ENCODE assay signal across 16 mouse cellular contexts in the genomic region with DNA sequence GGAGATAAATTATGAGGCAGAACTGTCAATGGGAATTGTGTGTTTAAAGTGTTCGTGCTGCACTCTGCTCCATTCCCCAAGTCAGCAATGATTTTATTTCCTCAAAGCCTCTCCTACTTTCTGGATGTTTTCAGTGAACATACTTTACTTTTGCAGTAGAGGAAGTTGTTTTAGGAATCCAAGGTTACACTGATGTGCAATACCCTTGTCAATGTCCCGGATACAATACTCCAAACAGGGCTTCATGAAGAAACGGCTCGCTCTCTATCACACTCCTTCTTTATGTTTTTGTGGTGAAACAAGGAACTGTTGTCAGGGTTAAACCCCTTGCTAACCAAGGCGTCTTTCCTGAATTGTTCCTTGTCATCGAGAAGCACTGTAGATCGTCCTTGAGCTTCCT. TPM values are rescaled to one million over a fixed set of nuclear protein-coding genes. Genes with fewer than 3 reads are reported as not detected.
A peak's percentile ranks its signal among the peaks of the same experiment; 100 is the strongest.
DNase-seq lines count a peak whose midpoint lies in the region; ATAC-seq and TF ChIP-seq lines count a peak whose summit lies in the region.
"Had no signal": no experiment of that assay in that cellular context is flagged by ENCODE, and none has a peak within 500 bp of the region (broad histone marks: within the 10 kb centered on the region; RNA-seq: fewer than 3 reads in every experiment).

No protein-coding gene starts in this region.

- no peak overlapping the region for H3K9ac ChIP-seq in embryonic facial prominence, embryonic 13.5 days
- H3K9ac ChIP-seq in heart, postnatal 0 days (replicated peaks; ENCODE audit: low read depth, low read length) = no peak overlapping the region
- no peak overlapping the region for H3K9ac ChIP-seq in lung, postnatal 0 days (replicated peaks; ENCODE audit: low read depth)
- H3K9ac ChIP-seq: liver, embryonic 13.5 days; midbrain, embryonic 15.5 days had no signal

- TF ChIP-seq CTCF in heart, postnatal 0 days (IDR thresholded peaks at IDR 0.05; ENCODE audit: low read depth) = no peak
- no peak for TF ChIP-seq CTCF in lung, postnatal 0 days (IDR thresholded peaks at IDR 0.05)
- TF ChIP-seq CTCF in lung, adult 2 months (IDR thresholded peaks at IDR 0.05; ENCODE audit: insufficient read depth, low read length) = no peak

- 61% methylated on average over 7 of the region's 7 CpGs for WGBS in embryonic facial prominence, embryonic 13.5 days
- WGBS in embryonic facial prominence, embryonic 10.5 days = 71% methylated on average over 7 of the region's 7 CpGs
- 51% methylated on average over 7 of the region's 7 CpGs for whole genome bisulfite sequencing in heart, postnatal 0 days
- WGBS in lung, postnatal 0 days = 40% methylated on average over 7 of the region's 7 CpGs
- WGBS in lung, adult 2 months = 38% methylated on average over 7 of the region's 7 CpGs

- 0 out of 2 replicates have a peak, but pooled peaks cover 4% of the 10 kb centered on the region for H3K36me3 ChIP-seq in embryonic facial prominence, embryonic 13.5 days
- H3K36me3 ChIP-seq in embryonic facial prominence, embryonic 10.5 days (replicated peaks) = 0 out of 2 replicates have a peak, but pooled peaks cover 4% of the 10 kb centered on the region
- no peaks in the 10 kb centered on the region; the same call in 1 of the 2 replicates for H3K36me3 ChIP-seq in heart, postnatal 0 days (replicated peaks; ENCODE audit: control insufficient read depth, insufficient read depth, low read length)
- no peaks in the 10 kb centered on the region for H3K36me3 ChIP-seq in lung, postnatal 0 days (ENCODE audit: insufficient read depth, low read length)
- H3K36me3 ChIP-seq: liver, embryonic 13.5 days; midbrain, embryonic 15.5 days had no signal

- TF ChIP-seq EP300 in heart, postnatal 0 days (IDR thresholded peaks at IDR 0.05; ENCODE audit: low read depth) = no peak
- no peak for TF ChIP-seq EP300 in lung, postnatal 0 days (IDR thresholded peaks at IDR 0.05)

- no peak overlapping the region for H3K4me2 ChIP-seq in embryonic facial prominence, embryonic 13.5 days
- H3K4me2 ChIP-seq in heart, postnatal 0 days (ENCODE audit: low read depth, low read length) = no peak overlapping the region
- H3K4me2 ChIP-seq in lung, postnatal 0 days (replicated peaks; ENCODE audit: low read depth, low read length) = no peak overlapping the region
- H3K4me2 ChIP-seq: liver, embryonic 13.5 days; midbrain, embryonic 15.5 days had no signal

- 0 out of 2 replicates have a peak, but pooled peaks cover 2% of the 10 kb centered on the region for H3K9me3 ChIP-seq in embryonic facial prominence, embryonic 13.5 days
- no peaks in the 10 kb centered on the region for H3K9me3 ChIP-seq in embryonic facial prominence, embryonic 10.5 days
- H3K9me3 ChIP-seq in heart, postnatal 0 days (replicated peaks; ENCODE audit: control insufficient read depth, low read length) = no peaks in the 10 kb centered on the region
- H3K9me3 ChIP-seq in lung, postnatal 0 days (ENCODE audit: low read length) = no peaks in the 10 kb centered on the region
- H3K9me3 ChIP-seq: hindbrain, embryonic 10.5 days; liver, embryonic 13.5 days; midbrain, embryonic 15.5 days had no signal

- H3K4me1 ChIP-seq in embryonic facial prominence, embryonic 13.5 days = peaks cover 31% of the 10 kb centered on the region
- peaks cover 5% of the 10 kb centered on the region; the same call in 1 of the 2 replicates for H3K4me1 ChIP-seq in embryonic facial prominence, embryonic 10.5 days
- peaks cover 18% of the 10 kb centered on the region; the same call in 1 of the 2 replicates for H3K4me1 ChIP-seq in heart, postnatal 0 days (ENCODE audit: control insufficient read depth, insufficient read depth)
- H3K4me1 ChIP-seq in lung, postnatal 0 days (ENCODE audit: insufficient read depth, low read depth, low read length) = peaks cover 7% of the 10 kb centered on the region; the same call in 1 of the 2 replicates
- peaks cover 23% of the 10 kb centered on the region for H3K4me1 ChIP-seq in lung, adult 2 months (ENCODE audit: control insufficient read depth, insufficient read depth, low read length)
- H3K4me1 ChIP-seq: liver, embryonic 13.5 days; midbrain, embryonic 15.5 days had no signal

- intact Hi-C loops in heart, postnatal 10 days (cut with DNase I) = loop anchor here (2.0 to 5.0 kb wide), 3 partner anchors 44 to 374 kb away; no protein-coding TSS in a partner anchor

- DNase-seq in embryonic facial prominence, embryonic 10.5 days (ENCODE audit: low spot score) = no peak
- DNase-seq in heart, postnatal 0 days (ENCODE audit: low spot score) = no peak
- DNase-seq in heart, postnatal 10 days = no peak
- no peak for DNase-seq in lung, postnatal 0 days (ENCODE audit: low spot score)
- no peak for DNase-seq in lung, adult 2 months
- no peak for DNase-seq in thymus, postnatal 0 days (ENCODE audit: low spot score)
- DNase-seq: adrenal gland, postnatal 25 days; cerebellum, adult 9-10 months; layer of hippocampus, postnatal 36 days; liver, embryonic 13.5 days; right cerebral cortex, postnatal 25 days had no signal

- H3K27me3 ChIP-seq in embryonic facial prominence, embryonic 13.5 days = no peaks in the 10 kb centered on the region
- H3K27me3 ChIP-seq in embryonic facial prominence, embryonic 10.5 days (replicated peaks; ENCODE audit: low read depth, poor library complexity, severe bottlenecking) = no peaks in the 10 kb centered on the region
- no peaks in the 10 kb centered on the region for H3K27me3 ChIP-seq in heart, postnatal 0 days (ENCODE audit: control insufficient read depth, insufficient read depth, low read length)
- H3K27me3 ChIP-seq in lung, postnatal 0 days (replicated peaks; ENCODE audit: insufficient read depth, low read length) = no peaks in the 10 kb centered on the region
- H3K27me3 ChIP-seq: CH12.LX; liver, embryonic 13.5 days; midbrain, embryonic 15.5 days had no signal

- no peak for ATAC-seq in embryonic facial prominence, embryonic 13.5 days (ENCODE audit: insufficient number of reproducible peaks, insufficient read depth, low FRiP score, low TSS enrichment, low read depth)
- no peak for ATAC-seq in heart, postnatal 0 days (ENCODE audit: insufficient read depth, low read depth)
- ATAC-seq in lung, postnatal 0 days = no peak
- no peak for ATAC-seq in inflammation-experienced regulatory T-cells, adult 6 months
- ATAC-seq: midbrain, embryonic 15.5 days had no signal

- TF ChIP-seq POLR2A in lung, adult 2 months (IDR thresholded peaks at IDR 0.05; ENCODE audit: borderline replicate concordance, extremely low read depth, low read depth, low read length) = no peak

- H3K4me3 ChIP-seq in embryonic facial prominence, embryonic 13.5 days = no peak overlapping the region
- H3K4me3 ChIP-seq in embryonic facial prominence, embryonic 10.5 days = no peak overlapping the region
- no peak overlapping the region for H3K4me3 ChIP-seq in heart, postnatal 0 days (ENCODE audit: low read depth, low read length)
- H3K4me3 ChIP-seq in lung, postnatal 0 days (ENCODE audit: low read depth, low read length) = no peak overlapping the region
- H3K4me3 ChIP-seq in lung, adult 2 months (replicated peaks; ENCODE audit: extremely low read depth, low read depth, low read length) = no peak overlapping the region
- H3K4me3 ChIP-seq: hindbrain, embryonic 10.5 days; liver, embryonic 13.5 days; midbrain, embryonic 15.5 days had no signal

- H3K27ac ChIP-seq in embryonic facial prominence, embryonic 13.5 days = peak overlapping the region; percentile 23; the same call in 1 of the 2 replicates
- H3K27ac ChIP-seq in embryonic facial prominence, embryonic 10.5 days (replicated peaks) = no peak overlapping the region
- peak overlapping the region; percentile 65 for H3K27ac ChIP-seq in heart, postnatal 0 days (ENCODE audit: low read depth)
- H3K27ac ChIP-seq in lung, postnatal 0 days (ENCODE audit: low read length) = peak overlapping the region; percentile 78
- H3K27ac ChIP-seq: hindbrain, embryonic 10.5 days; liver, embryonic 13.5 days; midbrain, embryonic 15.5 days had no signal

RNA-seq across cellular contexts. Expression of a gene that starts 45.8 kb away (rescaled TPM):
- 10.1 and 12.3 TPM in 2 replicates for polyA plus RNA-seq in embryonic facial prominence, embryonic 13.5 days (2015; fragmentation: Nextera tagmentation; extraction: Ambion mirVana)
- polyA plus RNA-seq in embryonic facial prominence, embryonic 10.5 days (2016; fragmentation: Nextera tagmentation; extraction: Ambion mirVana) = 3.5 and 3.7 TPM in 2 replicates
- 40.8 and 72.6 TPM in 2 replicates for total RNA-seq in heart, postnatal 0 days (2014; rRNA removed; ENCODE audit: low replicate concordance)
- 9.5 and 11.1 TPM in 2 replicates for polyA plus RNA-seq in heart, postnatal 0 days (2015; fragmentation: Nextera tagmentation; extraction: Ambion mirVana)
- total RNA-seq in heart, postnatal 10 days (2021) = 10 to 100 TPM; 75.4 to 82.3 TPM
- 15.1 and 18.4 TPM in 2 replicates for polyA plus RNA-seq in lung, postnatal 0 days (2015; fragmentation: Nextera tagmentation; extraction: Ambion mirVana)
- polyA plus RNA-seq in lung, adult 2 months (2012; rRNA removed) = 23.0 and 34.2 TPM in 2 replicates
- under 1 TPM in 1 of 3 experiments, not detected in 2; 0.40 TPM for polyA plus RNA-seq in inflammation-experienced regulatory T-cells, adult 6 months (2017; shearing (Covaris generic))
- 2.0 and 2.1 TPM in 2 replicates for polyA plus RNA-seq in thymus, postnatal 0 days (2015; fragmentation: Nextera tagmentation; extraction: Ambion mirVana)
